Comparison of ENCODE assay signal across 19 mouse cellular contexts in the genomic region with DNA sequence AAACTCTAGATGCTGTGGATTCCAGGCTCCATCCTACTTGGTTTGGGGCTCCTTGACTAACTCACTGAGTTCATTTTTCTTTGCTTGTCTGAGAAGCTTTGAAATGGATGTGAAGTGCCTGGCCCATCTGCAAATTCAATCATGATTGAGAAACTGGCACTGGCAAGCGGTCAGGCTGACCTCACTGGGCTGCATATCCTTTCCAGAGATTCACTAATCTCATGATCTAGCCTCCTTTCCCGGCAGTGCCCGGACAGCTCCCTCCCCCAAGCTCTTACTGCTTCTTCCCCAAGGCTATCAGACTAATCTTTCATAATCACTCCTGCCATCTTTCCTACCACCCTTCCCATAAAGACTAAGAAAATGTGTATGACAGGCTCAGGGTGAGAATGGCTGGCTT.
DNase-seq lines count a peak whose midpoint lies in the region; ATAC-seq lines count a peak whose summit lies in the region.
"Had no signal": no experiment of that assay in that cellular context is flagged by ENCODE, and none has a peak within 500 bp of the region (broad histone marks: within the 10 kb centered on the region; RNA-seq: fewer than 3 reads in every experiment).

No protein-coding gene starts in this region.

- ATAC-seq in frontal cortex, adult (ENCODE audit: low TSS enrichment): no peak
- ATAC-seq: activated CD4-positive, CD25-positive, alpha-beta regulatory T cell, adult 4 months; CD4-positive, CD25-positive, alpha-beta regulatory T cell, adult 4 months; forebrain, embryonic 14.5 days; liver, postnatal 0 days; lung, postnatal 0 days had no signal

- peak; percentile 10 for DNase-seq in adrenal gland, adult 8-10 months
- no peak for DNase-seq in adrenal gland, adult 18-20 months (ENCODE audit: low spot score in 2 of 2)
- DNase-seq in ovary, adult 18-20 months (ENCODE audit: low spot score): peak; percentile 63
- DNase-seq in ovary, postnatal 14 days (ENCODE audit: low spot score): no peak
- peak; percentile 70 for DNase-seq in adipocyte (ENCODE audit: low spot score)
- DNase-seq in skeletal muscle tissue, adult 2 months (ENCODE audit: low read depth, low spot score): peak; percentile 9
- DNase-seq in spleen, postnatal 36 days (ENCODE audit: low spot score in 2 of 2): no peak
- DNase-seq: cerebellum, adult 8-10 months; cerebellum, postnatal 36 days; gastrocnemius, postnatal 36 days; heart, postnatal 36 days; kidney, adult 2 months; liver; liver, postnatal 0 days had no signal

Comparison
In these comparisons a context has a peak if more than half of its experiments do, and no peak if none do; other contexts are left out.
1. DNase-seq: peak in adrenal gland, adult 8-10 months (single experiment), ovary, adult 18-20 months (single experiment), adipocyte (single experiment) and skeletal muscle tissue, adult 2 months (single experiment); none in adrenal gland, adult 18-20 months (0 of 2), ovary, postnatal 14 days (single experiment) and spleen, postnatal 36 days (0 of 2).